Mouse (Mus musculus) left cerebral cortex, adult 2 months (tissue): ENCODE results near the gene Iffo2. TPM values are rescaled to one million over a fixed set of nuclear protein-coding genes. Genes with fewer than 3 reads are reported as not detected.

ENCODE experiments used
- DNase-seq, 2 experiments: peaks; one replicate each; pipeline ENCODE4 v3.0.0; 2021 to 2022; ENCODE audit warnings: low spot score in 2 of 2, mixed read lengths in 1 of 2; ENCODE audit errors: extremely low spot score in 1 of 2
- H3K27ac ChIP-seq: fragments of 200-600 bp; 2 replicates; pipeline ENCODE4 v1.8.1; 2022
- H3K4me3 ChIP-seq: fragments of 200-600 bp; 2 replicates; pipeline ENCODE4 v1.8.1; 2022
- CTCF ChIP-seq: fragments of 200-600 bp; IDR thresholded peaks from 2 replicates; pipeline ENCODE4 v1.8.1; 2022; ENCODE audit warnings: antibody characterized with exemption, mild to moderate bottlenecking, moderate library complexity
- intact Hi-C: fragments of 180-260 bp; cut with DNase I; formaldehyde crosslinking; loops from one replicate; pipeline ENCODE4 v1.15.1; 2025
- total RNA-seq, 2 experiments: library from RNA; stranded (reverse); gene quantifications; 2 replicates each; pipeline ENCODE4 v1.2.3; 2021

The Iffo2 gene
- total RNA-seq, 2 experiments from 2014 or later: 18.8 to 20.0 TPM

DNA sequence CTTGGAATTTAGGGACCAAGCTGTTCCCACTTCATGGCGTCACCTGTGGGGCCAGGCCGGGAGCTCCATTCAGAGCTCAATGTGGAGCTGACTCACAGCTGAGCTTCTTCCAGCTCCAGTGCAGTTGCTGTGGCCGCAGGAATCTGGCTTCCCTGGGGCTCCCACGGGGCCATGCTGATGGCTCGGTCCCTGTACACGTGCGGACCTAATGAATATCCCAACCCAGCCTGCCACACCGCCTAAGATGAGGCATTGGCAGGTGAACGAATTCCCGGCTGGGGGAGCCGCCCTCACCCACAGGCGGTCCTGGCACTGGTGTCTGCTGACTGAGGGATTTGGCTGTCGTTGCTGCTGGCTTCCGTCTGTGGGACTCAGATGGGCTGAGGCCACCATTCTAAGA lies 29.5 kb upstream of the Iffo2 start:
- no peak for TF ChIP-seq CTCF
- no peak overlapping the region for H3K27ac ChIP-seq
- intact Hi-C loops: loop anchor here (5.0 kb wide), 1 partner anchor 66 kb away; no protein-coding TSS in a partner anchor
- no peak for DNase-seq
- H3K4me3 ChIP-seq: no peak overlapping the region

DNA sequence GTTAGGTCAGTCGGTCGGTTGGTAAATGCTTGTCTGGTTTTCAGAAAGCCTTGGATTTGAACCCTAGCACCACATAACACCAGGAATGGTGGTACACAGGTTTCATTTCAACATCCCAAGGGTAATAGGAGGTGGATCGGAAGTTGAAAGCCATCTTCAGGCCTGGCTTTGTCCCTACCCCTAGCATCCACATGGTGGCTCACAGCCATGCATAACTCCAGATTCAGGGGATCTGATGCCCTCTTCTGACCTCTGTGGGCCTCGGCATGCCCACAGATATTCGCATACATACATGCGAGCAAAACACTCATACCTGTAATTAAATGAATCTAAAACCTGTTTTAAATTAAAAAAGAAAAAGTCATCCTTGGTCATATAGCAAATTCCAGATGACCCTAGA lies 28.6 kb upstream of the Iffo2 start:
- H3K4me3 ChIP-seq: no peak overlapping the region
- TF ChIP-seq CTCF: no peak; the same call in 1 of the 2 replicates
- no peak overlapping the region for H3K27ac ChIP-seq
- intact Hi-C loops: loop anchor here (5.0 kb wide), 1 partner anchor 66 kb away; no protein-coding TSS in a partner anchor
- no peak for DNase-seq

DNA sequence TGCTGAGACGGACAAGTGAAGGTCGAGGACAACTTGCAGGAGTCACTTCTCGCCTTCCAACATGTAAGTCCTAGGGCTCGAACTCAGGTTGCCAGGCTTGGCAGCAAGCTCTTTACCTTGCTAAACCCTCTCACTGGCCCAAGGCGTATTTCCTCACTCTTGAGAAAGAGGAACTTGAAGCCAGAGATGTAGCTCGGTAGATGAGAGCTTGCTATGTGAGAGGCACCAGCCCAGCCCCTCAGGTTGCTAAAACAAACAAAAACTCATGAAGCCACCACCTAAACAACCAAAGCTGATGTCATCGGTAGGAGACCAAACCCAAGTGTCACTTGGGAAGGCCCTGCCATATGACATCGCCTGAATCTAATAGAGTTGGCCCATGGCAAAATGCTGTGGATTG lies 26.4 kb upstream of the Iffo2 start:
- no peak for DNase-seq
- intact Hi-C loops: loop anchor here (5.0 kb wide), 1 partner anchor 63 kb away; no protein-coding TSS in a partner anchor
- TF ChIP-seq CTCF: no peak
- H3K4me3 ChIP-seq: no peak overlapping the region
- H3K27ac ChIP-seq: no peak overlapping the region

DNA sequence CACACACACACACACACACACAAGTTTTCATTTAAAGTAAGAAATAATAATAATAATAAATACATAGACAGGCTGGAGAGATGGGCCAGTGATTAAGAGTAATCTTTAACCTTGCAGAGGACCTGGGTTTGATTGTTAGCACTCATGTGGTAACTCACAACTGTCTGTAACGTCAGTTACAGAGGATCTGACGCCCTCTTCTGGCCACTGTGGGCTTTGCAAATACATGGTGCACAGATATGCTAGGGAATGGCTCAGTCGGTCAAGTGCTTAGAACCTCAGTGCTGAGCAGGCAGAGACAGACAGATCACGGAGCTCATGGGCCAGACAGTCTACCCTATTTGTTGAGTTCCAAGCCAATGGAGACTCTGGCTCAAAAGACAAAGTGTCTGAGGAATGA lies 24.6 kb upstream of the Iffo2 start:
- H3K4me3 ChIP-seq: no peak overlapping the region
- intact Hi-C loops: no loop called here
- no peak for DNase-seq
- no peak for TF ChIP-seq CTCF
- no peak overlapping the region for H3K27ac ChIP-seq

DNA sequence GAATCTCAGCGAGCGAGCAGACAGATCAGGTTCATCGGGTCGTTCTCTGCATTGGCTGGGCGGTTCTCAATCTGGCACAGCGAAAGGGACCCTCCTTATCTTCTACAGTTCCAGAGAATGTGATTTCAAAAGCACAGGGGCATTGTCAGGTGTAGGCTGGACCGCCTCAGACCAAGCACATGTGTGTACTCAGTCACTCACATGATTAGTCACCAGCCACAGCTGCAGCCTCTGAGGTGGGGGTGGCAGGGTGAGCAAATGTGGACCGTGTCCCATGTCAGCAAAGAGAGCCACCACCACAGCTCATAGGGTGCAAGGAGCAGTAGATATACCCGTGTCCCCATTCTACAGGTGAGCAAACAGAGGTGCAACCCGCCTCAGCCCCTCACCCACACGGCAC lies 23.6 kb upstream of the Iffo2 start:
- H3K27ac ChIP-seq: no peak overlapping the region
- no peak for DNase-seq
- H3K4me3 ChIP-seq: no peak overlapping the region
- intact Hi-C loops: no loop called here
- TF ChIP-seq CTCF: no peak

DNA sequence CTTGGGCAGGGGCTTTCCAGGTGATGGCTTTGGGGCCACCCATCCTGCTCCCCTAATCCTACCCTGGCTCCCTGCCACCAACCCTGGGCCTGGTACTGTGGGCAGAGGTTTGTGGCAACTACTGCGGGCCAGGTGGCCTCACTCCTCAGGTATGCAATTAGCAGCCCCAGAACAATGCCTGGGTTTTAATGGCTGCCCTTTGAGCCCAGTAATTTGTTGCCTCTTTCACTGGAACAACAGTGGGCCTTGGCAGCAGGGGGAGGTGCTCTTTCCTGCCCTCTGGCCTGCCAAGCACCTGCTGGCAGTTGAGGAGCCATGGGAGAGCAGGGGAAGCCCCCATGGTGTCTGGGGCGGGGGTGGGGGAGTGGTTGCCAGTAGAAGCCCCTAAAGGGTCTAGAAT lies 21.3 kb upstream of the Iffo2 start:
- intact Hi-C loops: no loop called here
- Histone ChIP-seq H3K27ac (no peak overlapping the region), H3K4me3 (no peak overlapping the region)
- no peak for TF ChIP-seq CTCF
- no peak for DNase-seq

DNA sequence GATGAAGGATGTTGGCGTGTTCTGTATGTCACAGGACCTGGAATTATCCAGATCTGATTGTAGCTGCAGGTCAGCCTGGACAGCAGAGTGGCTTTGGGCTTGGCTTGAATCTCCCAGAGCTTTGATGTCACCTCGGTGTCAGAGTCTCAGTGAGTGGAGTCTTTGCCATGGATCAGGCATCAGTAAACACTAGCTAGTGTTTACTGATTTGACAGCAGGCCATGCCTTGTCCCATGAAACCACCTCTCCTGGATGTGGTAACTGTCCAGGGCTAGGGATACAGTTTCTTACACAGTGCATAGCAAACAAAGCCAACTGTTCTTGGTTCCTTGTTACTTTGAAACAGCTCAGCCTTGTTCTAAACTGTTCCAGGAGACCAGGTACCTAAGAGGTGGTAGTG lies 18.8 kb upstream of the Iffo2 start:
- intact Hi-C loops: no loop called here
- no peak for TF ChIP-seq CTCF
- no peak overlapping the region for H3K4me3 ChIP-seq
- DNase-seq: no peak
- no peak overlapping the region for H3K27ac ChIP-seq

DNA sequence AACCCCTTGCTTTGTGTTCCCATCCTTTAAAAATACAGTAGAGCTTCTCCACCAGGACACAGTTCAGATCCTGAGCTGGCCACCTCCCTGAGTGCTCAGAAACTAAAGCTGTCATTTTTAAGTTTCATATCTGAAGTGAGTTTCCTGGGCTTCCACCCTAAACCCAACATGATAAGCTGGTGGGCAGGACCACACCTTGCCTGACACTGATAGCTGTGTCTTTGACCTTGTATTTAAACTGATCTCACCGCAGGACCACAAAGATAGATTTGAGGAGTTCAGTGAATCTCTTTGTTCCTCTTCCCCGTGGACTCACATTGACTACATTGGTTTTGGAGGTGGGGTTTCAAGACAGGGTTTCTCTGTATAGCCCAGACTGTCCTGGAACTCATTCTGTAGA lies 17.4 kb upstream of the Iffo2 start:
- no peak for DNase-seq
- H3K4me3 ChIP-seq: no peak overlapping the region
- no peak for TF ChIP-seq CTCF
- intact Hi-C loops: no loop called here
- H3K27ac ChIP-seq: no peak overlapping the region

DNA sequence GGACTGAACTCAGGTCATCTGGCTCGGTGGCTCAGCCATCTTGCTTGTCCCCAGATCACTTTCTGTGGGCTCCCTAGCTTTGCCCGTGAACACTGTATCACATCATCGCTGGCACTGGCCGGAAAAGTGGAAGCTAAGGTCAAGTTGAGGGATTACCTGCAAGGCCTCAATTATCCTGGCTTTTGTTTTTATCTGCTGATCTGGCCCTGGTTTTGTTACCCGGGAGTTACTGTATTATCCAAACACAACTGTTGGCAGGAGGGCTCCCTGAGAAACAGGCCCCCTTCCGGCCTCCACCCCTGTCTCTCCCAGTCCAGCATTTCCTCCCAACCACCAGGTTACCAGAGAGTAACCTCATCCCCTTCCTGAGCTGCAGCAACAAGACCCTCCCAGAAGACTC lies 11.1 kb upstream of the Iffo2 start:
- no peak overlapping the region for H3K4me3 ChIP-seq
- no peak overlapping the region for H3K27ac ChIP-seq
- intact Hi-C loops: no loop called here
- TF ChIP-seq CTCF: no peak
- no peak for DNase-seq

DNA sequence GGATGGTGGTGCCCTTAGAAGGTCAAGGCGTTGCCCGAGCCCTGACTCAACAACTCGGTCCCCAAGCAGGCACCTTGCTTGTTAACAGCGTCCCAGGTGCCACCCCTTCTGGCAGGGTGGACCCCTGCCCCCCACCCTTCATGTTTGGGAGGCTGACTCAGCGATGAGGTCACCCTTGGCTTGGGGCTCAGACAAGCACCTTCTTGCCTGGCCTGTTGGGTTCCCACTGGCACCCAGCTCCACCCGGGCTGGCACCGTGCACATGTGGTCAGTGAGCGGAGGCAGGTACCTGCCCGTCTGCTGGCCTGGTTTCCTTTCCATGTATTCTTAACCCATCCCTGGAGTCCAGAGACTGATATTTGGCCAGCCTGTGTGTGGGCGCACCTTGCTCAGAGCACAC lies 8.4 kb upstream of the Iffo2 start:
- no peak for DNase-seq
- no peak overlapping the region for H3K27ac ChIP-seq
- no peak overlapping the region for H3K4me3 ChIP-seq
- intact Hi-C loops: loop anchor here (10.0 kb wide), 1 partner anchor 333 kb away; no protein-coding TSS in a partner anchor
- TF ChIP-seq CTCF: no peak

DNA sequence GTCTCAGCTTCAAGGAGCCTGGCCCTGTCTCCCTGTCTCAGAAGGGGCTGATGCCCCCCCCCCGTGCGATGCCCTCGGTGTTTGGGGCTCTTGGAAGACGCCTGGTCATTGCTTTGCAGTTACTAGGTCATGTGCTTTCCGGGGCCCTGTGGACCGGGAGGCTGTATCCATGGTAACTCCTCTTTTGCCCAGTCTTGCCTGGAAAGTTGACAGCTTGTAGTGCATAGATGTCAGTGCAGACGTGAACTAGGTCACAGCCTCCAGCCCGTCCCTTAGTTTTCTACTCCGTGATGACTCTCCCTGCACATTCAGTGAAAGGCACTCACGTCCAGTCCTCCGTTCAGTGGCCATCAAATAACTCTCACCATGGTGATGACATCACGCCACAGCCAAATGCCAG lies 3.9 kb upstream of the Iffo2 start:
- Histone ChIP-seq H3K4me3 (no peak overlapping the region), H3K27ac (no peak overlapping the region)
- no peak for TF ChIP-seq CTCF
- intact Hi-C loops: loop anchor here (10.0 kb wide), 1 partner anchor 328 kb away; no protein-coding TSS in a partner anchor
- DNase-seq: peak in 1 of 2 experiments; percentile 16

DNA sequence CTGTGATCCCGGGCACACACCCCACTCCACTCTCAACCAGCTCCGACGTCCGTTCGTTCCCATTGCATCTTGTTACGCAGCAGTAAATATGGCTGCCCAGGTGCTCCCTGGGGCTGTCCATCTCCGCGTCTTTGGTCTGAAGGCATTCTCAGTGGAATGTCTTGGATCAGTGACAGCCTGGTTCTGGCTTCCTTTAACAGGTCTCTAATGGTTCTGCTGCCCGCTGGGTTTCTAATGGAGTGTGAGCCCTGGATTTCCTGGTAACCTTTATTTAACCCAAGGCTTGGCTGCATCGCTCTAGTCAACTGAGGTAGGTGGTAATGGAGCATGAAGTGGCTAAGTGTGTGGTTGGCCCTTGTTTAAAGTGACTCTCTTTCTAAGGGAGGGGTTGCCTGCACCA lies 1.7 kb downstream of the Iffo2 start:
- DNase-seq: no peak
- Histone ChIP-seq H3K4me3 (no peak overlapping the region), H3K27ac (no peak overlapping the region)
- no peak for TF ChIP-seq CTCF
- intact Hi-C loops: no loop called here

DNA sequence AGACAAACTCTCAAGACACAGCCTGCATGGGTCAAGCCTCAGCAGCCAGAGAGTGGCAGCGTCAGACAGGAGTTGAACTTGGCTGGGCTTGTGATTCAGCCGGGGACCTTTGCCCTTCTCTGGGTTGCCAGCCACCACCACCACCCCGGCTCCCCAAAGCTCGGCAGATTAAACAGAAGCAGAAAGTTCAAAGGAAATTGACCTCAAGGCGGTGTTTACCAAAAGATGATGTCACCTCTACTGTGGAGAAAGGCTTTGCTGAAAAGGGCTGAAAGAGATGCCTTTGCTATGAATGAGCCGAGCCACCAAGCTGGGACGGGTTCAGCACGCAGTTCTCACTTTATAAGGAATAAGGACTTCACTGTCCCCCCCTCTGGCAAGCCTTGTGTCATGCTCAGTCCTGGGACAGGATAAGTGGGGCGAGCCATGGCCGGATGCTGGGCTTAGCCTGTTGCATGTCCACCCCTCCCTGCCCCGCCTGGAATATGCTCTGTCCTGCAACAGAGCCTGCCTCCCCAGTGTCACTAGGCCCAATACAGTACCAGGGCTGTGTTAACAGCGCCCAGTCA lies 4.9 kb downstream of the Iffo2 start:
- intact Hi-C loops: no loop called here
- H3K27ac ChIP-seq: no peak overlapping the region
- no peak for DNase-seq
- no peak overlapping the region for H3K4me3 ChIP-seq
- TF ChIP-seq CTCF: no peak
